Mouse (Mus musculus) embryonic facial prominence, embryonic 12.5 days (tissue): ENCODE data around the gene Arl11. TPM values are rescaled to one million over a fixed set of nuclear protein-coding genes. Genes with fewer than 3 reads are reported as not detected.

Source experiments
- polyA plus RNA-seq: library from polyadenylated mRNA; unstranded; fragments of >200 nt; fragmentation: Nextera tagmentation; extraction: Ambion mirVana; gene quantifications from 2 replicates; pipeline ENCODE4 v1.2.1, GENCODE M21; 2016

The Arl11 gene
- polyA plus RNA-seq, 1 experiment from 2014 or later: 0.38 TPM

Other genes starting within 250 kb of the Arl11 start
- gene Sacs, start 171.3 kb upstream of the Arl11 start, polyA plus RNA-seq: 4.4 and 4.5 TPM in 2 replicates
- gene Sgcg, start 51.3 kb upstream of the Arl11 start, polyA plus RNA-seq: 2.0 and 2.3 TPM in 2 replicates
- gene Ebpl, start 50.7 kb downstream of the Arl11 start, polyA plus RNA-seq: 13.9 and 14.3 TPM in 2 replicates
- gene Kpna3, start 130.1 kb downstream of the Arl11 start, polyA plus RNA-seq: 69.0 and 71.7 TPM in 2 replicates
- gene Spryd7, start 247.1 kb downstream of the Arl11 start, polyA plus RNA-seq: 17.3 and 18.0 TPM in 2 replicates